Mouse (Mus musculus): ENCODE results near the gene D930048N14Rik.

DNA sequence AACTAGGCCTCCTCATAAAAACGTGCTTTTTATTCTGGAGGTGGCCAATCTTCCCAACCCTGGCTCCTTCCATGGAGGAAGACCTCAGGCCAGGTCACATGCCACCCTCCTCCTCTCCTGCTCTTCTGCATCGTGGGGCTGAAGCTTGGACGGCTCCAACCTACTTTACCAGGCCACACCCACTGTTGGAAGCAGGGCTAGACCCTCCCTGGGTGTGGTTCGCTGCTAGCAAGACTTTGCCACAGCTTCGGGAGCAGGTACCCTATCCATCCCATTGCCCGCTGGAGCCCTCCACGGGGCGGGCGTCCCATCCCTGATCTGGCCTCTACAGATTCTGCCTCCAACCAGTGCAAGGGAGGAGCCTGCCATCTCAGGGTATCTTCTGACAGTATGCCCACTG, 7.6 kb upstream of the D930048N14Rik start:
- TF ChIP-seq MAFK (IDR thresholded peaks at IDR 0.05; ENCODE audit: insufficient read depth, low read depth, low read length) = no peak
- TF ChIP-seq ZC3H11A (IDR thresholded peaks at IDR 0.05; ENCODE audit: borderline replicate concordance, low read depth, low read length) = no peak
- TF ChIP-seq HCFC1 (IDR thresholded peaks at IDR 0.05; ENCODE audit: borderline replicate concordance, insufficient read depth, low read length) = no peak
- no peak for TF ChIP-seq CHD2 (IDR thresholded peaks at IDR 0.05; ENCODE audit: low read depth, low read length)
